Mouse (Mus musculus) myocyte (in vitro differentiated cells): ENCODE data around the gene Tm7sf3. TPM values are rescaled to one million over a fixed set of nuclear protein-coding genes. Genes with fewer than 3 reads are reported as not detected.

Source experiments
- polyA plus RNA-seq: library from polyadenylated mRNA; unstranded; fragments of >200 nt; fragmentation: generic; extraction: Trizol; gene quantifications from one replicate; pipeline ENCODE4 v1.2.1, GENCODE M21; 2012; ENCODE audit warnings: missing spikeins

Tm7sf3 gene
- polyA plus RNA-seq, 1 experiment: 9.3 TPM

Other genes starting within 250 kb of the Tm7sf3 start
- gene Itpr2, start 140.6 kb downstream of the Tm7sf3 start, polyA plus RNA-seq: 4.7 TPM
- gene Fgfr1op2, start 65.6 kb downstream of the Tm7sf3 start, polyA plus RNA-seq: 54.4 TPM
- 18.4 TPM for gene Ints13, start 65.0 kb downstream of the Tm7sf3 start, polyA plus RNA-seq
- gene Med21, start 277 bp downstream of the Tm7sf3 start, polyA plus RNA-seq: 53.5 TPM
- gene Stk38l, start 82.2 kb upstream of the Tm7sf3 start, polyA plus RNA-seq: 6.9 TPM
- gene Arntl2, start 153.2 kb upstream of the Tm7sf3 start, polyA plus RNA-seq: 0.52 TPM
- gene Smco2, start 207.3 kb upstream of the Tm7sf3 start, polyA plus RNA-seq: not detected
- gene Ppfibp1, start 245.7 kb upstream of the Tm7sf3 start, polyA plus RNA-seq: 79.3 TPM